Mouse (Mus musculus) layer of hippocampus, postnatal 25 days (tissue): ENCODE measurements around the gene Pmm1. TPM values are rescaled to one million over a fixed set of nuclear protein-coding genes. Genes with fewer than 3 reads are reported as not detected.
"Not testable (repeated sequence)": the region's sequence is repeated elsewhere in the genome, so short reads cannot be mapped to it uniquely, and the experiment has no call there.

Source experiments
- DNase-seq, 2 experiments: peaks; one replicate each; pipeline ENCODE4 v3.0.0; 2022; ENCODE audit warnings: mixed read lengths in 2 of 2, low spot score in 1 of 2; ENCODE audit errors: extremely low spot score in 1 of 2
- total RNA-seq, 2 experiments: library from RNA; stranded (reverse); gene quantifications; 2 replicates each; pipeline ENCODE4 v1.2.3; 2021

Gene Pmm1
- total RNA-seq, 2 experiments from 2014 or later = 209 to 227 TPM

DNA sequence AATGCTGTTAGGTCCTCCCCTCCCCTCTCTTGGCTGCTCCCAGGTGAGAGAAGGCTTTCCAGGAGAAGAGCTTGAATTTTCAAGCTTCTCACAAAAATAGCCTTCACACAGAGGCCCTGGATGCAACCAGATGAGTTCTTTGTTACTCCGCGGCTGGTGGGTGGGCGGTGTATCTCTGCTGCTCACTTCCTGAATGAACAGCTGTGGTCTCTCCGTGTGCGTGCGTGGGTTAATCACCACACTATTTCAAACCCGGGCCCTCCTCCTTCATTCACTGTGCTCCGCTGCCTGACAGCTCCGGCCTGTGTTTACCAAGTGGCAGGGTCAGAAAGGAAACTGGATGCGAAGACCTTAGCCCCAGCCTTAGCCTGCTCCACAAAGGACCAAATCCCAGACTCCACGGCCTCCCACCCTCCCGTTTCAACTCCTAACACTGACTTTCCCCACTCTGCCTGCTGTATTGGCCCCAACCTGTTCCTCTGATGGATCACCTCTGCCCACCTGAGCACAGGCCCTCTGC lies 27.7 kb downstream of the Pmm1 start:
- peak in 1 of 2 experiments; percentile 45 for DNase-seq

DNA sequence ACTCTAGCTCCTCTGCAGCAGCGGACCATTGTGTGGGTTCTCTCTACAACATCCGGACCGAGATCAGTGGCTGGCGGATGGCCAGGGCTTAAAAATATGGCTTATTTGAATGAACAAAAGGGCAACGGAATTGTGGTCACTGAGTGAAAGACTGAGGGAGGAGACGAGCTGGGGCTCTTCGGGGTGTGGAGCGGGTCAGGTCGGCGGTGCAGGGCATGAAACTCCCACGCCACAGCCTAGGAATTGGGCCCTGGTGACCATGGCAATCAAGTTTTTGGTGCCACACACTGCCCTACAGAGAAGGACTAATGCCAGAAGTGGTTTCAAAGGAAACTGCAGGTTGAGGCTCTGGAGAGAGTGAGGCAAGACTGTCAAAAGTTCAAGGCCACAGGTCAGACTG lies 32.5 kb downstream of the Pmm1 start:
- no peak for DNase-seq

DNA sequence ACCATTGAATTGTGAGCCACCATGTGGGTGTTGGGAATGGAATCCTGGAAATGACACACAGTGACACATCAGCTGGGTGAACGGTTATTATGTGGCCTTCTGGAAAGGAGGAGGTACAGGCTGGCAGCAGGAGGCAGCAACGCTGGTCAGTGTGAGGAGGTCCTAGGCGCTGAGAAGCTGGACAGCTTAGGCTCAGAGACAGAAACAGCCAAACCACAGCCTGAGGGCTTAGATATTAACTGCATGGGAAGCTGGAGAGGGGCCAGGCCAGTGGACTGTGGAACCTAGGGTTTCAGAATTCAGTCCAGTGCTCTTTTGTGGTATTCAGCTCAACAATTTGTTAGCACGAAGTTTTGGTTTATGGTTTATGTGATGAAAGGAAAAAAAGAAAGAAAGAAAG lies 33.0 kb downstream of the Pmm1 start:
- DNase-seq = no peak

DNA sequence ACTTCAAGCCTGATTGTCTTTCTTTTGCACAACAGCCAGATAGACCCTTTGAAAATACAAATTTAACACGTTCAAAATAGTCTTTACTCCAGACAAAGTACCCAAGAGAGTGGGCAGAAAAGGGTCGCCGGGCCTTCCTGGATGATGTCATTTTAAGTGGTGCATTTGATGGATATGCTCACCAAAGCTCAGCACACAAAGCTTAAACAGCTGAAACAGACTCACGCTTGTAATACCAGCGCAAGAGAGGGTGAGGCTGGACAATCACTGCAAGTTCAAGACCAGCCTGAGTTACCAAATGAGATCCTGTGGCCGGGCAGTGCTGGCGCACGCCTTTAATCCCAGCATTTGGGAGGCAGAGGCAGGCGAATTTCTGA lies 34.3 kb downstream of the Pmm1 start:
- no peak for DNase-seq

DNA sequence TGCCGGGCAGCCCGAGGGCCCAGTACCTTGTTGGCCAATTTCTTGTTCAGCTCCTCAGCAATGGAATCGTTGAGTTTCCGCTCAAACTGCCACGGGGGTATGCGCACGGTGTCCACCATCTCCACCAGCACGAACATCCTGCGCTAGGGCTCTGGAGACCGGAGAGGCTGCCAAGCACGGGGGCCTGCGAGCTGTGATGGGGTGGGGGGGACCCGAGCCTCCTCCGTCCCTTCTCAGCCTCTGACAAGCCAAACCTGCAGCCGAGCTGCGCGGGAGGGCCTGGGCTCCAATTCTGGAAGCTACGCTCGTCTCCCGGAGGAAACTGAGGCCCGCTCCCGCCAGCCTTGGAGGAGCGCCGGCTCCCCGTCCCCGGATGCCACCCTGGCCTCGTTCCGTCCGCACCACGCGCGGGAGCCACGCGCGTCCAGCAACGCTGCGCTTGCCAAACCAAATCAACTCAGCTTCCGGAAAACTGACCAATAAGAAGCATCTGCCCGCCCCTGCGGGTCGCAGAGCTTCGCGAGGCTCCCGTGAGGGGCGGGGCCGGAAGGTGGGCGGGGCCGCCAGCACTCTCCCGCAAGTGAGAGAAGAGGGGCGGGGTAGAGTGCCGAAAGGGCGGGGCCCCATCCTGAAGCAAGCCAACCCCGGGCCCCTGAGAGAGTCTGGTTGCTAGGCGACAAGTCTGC lies 34.8 kb downstream of the Pmm1 start, which contains the start of gene Polr3h:
Gene Polr3h, minus strand, starts transcription at position 481 of the 686 bp plus-strand sequence.
- DNase-seq = peak; percentile 68 to 72

DNA sequence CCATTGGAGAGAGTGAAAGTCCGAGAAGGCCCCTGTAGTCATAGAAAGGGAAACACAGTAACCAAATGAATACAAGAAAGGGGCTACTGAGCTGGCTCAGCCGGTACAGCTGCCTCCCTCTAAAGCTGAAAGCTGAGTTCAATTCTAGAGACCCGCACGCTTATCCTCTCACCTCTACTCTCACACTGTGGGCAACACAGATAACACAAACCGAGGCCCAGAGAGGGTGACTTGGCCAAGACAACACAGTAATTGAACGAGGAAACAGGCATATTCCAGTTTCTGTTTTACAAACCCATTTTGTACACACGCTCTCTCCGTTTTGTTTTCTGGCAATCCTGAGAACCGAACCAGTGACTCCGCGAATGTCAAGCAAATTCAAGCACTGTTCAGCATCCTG lies 35.8 kb downstream of the Pmm1 start:
- no peak for DNase-seq

DNA sequence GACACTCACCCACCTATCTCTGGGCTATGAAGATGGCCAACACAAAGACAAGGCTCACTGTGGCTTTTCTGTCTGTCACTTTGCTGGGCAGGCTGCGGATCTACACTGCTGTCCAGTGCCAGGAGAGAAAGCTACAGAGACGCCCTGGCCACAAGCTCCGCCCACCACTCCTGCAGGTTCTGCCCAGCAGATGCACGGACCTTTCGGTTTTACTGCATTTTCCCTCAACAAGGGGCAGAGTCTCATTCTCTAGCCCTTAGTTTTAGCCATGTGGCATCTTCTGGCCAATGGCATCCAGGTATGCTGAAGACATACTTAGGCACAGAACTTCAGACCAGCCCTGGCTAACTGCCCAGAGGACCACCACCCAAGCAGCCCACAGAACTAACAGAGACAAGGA lies 39.5 kb downstream of the Pmm1 start:
- no peak for DNase-seq

DNA sequence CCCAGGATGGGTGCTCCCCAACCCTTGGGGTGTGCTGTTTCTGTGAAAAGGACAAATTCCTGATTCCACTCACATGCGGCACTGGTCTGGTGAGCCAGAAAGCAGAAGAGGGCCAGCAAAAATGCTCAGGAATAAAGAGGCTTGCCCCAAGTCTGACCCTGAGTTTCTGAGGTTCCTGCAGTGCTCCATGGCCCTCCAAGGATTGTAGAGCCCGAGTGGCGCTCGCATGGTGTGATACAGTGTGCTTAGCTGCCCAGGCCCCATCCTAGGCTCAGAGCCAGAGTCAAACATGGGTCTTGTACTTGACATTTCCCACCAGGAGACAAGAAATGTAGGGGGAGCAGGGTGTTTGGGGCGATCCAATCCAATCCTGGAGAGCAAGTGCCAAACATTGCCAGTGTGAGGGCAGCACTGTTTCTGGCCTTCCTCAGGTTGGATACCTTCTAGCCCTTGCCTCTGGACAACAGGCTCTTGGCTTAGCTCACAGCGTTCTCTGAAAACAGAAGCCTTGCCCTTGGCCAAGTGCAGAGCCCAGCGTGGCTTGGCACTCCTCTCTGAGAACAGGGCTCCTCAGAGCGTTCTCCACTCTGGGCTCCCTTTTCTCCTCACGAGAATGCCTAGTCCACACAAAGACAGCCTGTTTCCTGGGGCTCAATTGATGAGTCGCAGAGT lies 40.0 kb downstream of the Pmm1 start:
- no peak for DNase-seq

DNA sequence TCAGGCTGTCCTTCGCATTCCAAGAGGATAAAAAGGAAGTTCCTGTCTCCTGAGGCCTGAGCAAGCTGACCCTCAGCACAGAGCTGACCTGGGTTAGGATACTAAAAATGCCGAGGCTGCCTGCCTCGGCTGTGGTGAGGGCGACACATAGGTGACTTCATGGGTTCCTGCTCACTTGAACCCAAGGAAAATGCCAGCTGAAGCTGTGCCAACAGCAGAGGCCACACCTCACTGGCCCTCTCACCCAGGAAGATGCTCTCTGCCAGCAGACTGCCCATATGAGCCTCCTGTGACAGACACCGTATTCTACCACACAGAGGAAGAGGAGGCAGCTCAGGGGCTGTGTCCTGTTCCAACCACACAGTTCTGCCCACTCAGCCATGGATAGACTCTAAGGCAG lies 41.7 kb downstream of the Pmm1 start:
- DNase-seq = no peak

DNA sequence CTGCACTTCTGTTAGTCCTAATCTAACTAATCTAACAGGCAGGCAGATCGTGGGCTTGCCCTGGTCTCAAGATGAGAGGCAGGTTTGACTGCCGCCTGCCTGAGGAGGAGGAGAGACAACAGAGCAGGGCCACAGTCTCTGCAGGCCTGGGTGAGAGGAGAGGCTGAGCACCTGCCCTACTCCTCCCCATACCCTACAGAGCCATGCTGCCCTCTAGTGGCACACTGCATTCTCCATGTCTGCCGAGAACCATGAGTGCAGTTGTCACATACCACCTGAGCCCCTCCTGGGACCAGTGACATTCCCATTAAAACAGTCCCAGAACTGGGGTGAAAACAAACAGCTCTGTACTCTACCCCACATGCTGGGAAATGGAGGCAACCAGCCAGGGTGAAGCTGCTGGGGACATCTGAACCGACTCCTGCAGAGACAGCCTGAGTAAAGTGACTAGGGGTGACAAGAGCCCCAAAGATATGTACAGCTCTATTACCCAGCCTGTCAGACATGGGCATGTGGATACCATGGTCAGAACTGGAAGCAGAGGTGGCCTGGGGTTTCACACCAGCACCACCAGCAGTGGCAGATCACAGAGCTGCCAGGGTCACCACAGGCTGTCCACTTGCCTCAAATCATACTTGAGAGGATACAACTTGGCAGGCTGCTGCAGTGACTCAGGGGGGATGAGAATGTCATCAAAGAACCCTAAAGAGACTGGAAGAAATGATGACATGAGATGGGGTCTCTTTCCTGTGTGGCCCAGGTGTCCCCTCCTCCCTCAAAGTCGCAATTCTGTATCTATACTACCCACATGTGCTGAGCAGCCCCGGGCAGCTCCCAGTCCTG lies 42.9 kb downstream of the Pmm1 start:
- peak; percentile 61 to 88 for DNase-seq

DNA sequence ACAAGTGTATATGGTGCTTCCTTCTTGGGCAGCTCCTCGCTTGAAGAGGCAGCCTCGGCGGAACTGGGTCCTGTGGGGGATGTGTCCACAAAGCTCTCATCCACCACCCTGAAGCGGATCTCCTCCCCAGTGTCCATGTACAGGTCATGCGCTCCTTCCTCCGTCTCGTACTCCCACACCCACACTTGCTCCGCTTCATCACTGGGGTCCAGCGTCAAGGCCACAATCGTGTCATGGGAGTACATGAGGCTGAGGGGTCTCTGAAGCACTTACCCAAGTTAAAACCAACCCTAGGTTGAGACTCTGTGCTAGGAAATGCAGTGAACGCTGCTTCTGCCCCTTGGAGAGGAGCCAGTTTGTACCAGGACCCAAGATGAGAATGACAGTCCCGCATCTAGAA lies 43.5 kb downstream of the Pmm1 start:
- no peak for DNase-seq

DNA sequence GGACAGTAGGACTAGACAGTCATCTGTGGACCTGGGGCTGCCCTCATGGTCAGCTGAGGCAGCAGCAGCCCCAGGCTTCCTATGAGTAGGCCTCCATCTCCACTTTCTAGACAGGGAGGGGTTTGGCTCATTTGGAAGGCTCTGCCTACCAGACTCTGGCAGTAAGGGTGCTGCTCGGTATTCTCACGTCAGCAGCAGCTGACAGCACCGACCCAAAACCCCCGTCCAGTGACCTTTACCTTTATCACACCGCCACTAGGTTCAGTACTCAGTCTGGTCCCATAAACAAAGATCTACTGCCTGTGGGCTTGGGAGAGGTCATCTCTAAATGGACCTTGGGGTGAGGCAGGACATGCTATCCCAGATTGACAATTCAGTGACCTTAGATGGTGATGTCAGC lies 45.1 kb downstream of the Pmm1 start:
- no peak for DNase-seq

DNA sequence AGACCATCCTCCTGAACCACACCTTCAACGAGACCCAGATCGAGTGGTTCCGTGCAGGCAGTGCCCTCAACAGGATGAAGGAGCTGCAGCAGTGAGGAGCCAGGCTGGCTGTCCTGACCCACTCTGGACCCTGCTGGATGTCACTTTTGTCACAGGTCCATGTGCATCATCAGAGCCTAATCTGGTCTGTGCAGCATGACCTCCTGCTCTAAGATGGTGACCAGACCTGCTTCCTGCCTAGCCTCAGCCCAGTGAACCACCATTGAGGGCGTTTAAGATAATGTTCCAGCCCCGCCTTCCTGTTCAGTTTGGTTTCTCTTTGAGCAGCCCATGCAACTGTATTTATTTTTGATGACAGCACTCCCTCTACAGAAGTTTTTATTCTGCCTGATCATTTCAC lies 46.1 kb downstream of the Pmm1 start:
- no peak for DNase-seq

DNA sequence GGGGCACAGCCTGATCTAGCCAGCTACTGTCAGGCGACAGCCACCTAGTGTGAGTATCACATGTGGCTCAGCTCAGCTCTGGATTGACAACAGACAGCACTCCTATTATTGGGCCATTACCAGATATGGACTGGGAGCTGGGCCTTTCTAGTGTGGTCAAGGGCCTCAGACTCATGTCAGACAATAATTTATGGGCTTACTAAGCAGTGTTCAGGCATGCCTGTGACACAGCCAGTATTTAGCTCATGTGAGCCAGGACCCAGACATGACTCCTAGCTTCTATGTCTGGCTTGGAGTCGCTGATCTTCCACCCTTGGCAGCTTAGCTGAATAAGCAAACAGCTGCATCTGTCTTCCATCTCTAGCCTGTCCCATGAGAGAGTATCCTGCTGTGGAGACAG lies 48.2 kb downstream of the Pmm1 start:
- DNase-seq = no peak

DNA sequence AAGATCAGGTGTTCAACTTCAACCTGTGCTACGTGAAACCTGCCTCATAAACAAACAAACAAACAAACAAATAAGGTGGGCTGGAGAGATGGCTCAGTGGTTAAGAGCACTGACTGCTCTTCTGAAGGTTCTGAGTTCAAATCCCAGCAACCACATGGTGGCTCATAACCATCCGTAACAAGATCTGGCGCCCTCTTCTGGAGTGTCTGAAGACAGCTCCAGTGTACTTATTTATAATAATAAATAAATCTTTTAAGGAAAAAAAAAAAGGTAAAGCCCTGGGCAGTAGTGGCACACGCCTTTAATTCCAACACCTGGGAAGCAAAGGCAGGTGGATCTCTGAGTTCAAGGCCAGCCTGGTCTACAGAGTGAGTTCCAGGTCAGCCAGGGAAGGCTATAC lies 52.0 kb downstream of the Pmm1 start:
- not testable (repeated sequence) for DNase-seq

DNA sequence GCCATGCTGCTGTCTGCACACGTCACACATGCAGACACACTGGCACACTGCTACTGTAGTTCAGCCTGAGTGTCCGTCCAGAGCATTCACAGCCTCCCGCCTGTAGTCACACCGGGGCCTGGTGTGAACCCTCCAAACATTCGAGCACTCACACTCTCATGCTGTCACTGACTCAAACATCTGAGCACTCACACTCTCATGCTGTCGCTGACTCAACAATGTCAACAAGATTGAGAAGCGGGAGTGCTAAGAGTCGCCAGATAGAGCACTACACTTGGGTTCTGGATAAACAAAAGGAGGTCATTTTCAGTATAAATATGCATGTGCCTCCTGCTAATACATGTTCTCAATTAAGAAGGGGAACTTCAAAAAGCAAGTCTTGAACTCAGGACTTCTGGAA lies 52.8 kb downstream of the Pmm1 start:
- no peak for DNase-seq

DNA sequence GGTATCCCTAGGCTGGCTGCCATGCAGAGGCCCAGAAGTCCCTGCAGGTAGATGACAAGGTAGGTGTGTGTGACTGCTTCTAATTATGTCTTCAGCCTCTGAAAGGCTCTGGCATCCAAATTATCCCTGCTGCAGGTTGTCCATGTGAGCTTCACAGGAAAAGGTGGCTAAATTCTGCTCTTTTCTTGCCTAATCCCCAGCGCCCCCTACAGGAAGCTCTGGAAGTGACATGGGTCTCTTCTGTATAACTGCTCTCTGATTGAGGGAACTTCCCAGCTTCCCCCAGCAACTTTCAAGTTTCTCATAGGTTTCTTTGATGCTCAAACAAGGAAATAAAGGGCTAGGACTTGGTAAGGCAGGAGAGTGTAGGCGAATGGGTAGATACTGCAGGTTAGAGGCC lies 55.8 kb downstream of the Pmm1 start:
- peak; percentile 67 to 89 for DNase-seq
